Mouse (Mus musculus) monocyte, adult 5-6 weeks (primary cell): Measurements from ENCODE around the gene Cd27. TPM values are rescaled to one million over a fixed set of nuclear protein-coding genes. Genes with fewer than 3 reads are reported as not detected.
"Not testable (repeated sequence)": the region's sequence is repeated elsewhere in the genome, so short reads cannot be mapped to it uniquely, and the experiment has no call there.

Experiments used
- ATAC-seq: fragments of 153-309, 156-312 bp; replicated peaks from 2 replicates; pipeline ENCODE4 v1.8.0; 2017; ENCODE audit warnings: mild to moderate bottlenecking; ENCODE audit not compliant: low TSS enrichment, insufficient number of reproducible peaks, severe bottlenecking, poor library complexity, low FRiP score
- total RNA-seq: library from RNA; stranded (forward); fragments of 200-1000, 200-491, 200-594 nt; gene quantifications from 3 replicates; pipeline ENCODE4 v1.2.3, GENCODE M21; 2017

Cd27 gene
- total RNA-seq = 9.1 to 38.2 TPM (median 26.6 TPM) in 3 replicates

DNA sequence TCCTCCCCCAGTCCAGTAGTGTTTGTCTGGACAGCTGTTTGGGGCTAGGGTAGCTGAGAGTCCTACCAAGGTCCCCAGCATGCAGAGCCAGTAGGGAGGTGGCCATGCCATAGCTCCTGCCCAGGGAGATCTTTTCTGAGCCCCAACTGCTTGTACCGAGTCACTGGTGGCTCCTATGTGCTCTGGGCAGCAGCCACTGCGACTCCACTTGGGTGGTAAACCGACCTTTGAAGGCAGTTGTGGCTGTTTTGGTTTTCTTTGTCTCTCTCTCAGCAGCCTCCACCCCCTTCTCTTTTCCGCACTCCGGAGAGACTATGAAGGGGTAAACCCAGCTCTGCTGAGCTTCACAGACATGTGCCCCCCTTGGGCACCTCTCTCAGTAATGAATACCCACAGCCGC lies at the start of gene Cd27:
TSS of gene Cd27 (minus strand) at position 229 of the 400 bp plus-strand sequence.
- ATAC-seq = no peak

GRCm38 (mm10) chr6:125285890-125286289 lies 49.1 kb upstream of the Cd27 start, which contains the start of gene Tuba3a:
Gene Tuba3a (minus strand): TSS chr6:125286042.
- no peak for ATAC-seq

DNA sequence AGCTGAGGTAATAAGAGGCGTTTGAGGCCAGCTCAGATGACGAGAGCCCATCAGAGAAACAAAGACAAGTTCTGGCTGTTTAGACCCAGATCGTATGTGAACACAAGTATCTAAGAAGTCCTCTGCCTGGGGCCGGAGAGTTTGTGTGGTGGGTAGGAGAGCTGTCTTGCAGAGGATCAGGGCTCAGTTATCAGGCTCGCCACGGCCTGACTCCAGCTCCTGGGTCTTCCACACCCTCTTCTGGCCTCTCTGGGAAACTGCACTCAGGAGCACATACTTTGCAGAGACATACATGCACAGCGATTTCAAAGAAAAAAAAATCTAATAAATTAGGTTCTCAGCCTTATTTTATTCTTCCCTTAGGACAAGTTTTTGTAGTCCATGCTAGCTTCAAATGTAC lies 47.9 kb upstream of the Cd27 start:
- ATAC-seq = no peak

DNA sequence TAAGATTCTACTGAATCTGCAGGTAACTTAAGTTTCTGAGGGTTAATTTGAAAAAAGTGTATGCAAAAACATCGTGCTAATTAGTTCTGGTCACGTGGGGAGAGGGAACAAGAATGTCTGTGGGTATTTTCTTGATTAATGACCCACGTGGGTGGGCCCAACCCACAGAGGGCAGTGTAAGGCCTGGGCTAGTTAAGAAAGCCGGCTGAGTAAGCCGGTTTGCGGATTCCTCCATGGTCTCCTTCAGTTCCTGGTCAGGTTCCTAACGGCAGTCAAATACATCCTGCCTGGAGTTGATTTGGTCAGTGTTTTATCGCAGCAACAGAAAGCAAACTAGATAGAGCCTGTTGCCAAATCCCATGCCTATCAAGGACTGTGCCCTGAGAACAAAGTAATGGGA lies 47.4 kb upstream of the Cd27 start:
- ATAC-seq = no peak

- not testable (repeated sequence) for ATAC-seq
These were observed 45.9 kb upstream of the Cd27 start for GRCm38 (mm10) chr6:125282721-125283120.

GRCm38 (mm10) chr6:125279729-125280128 lies 42.9 kb upstream of the Cd27 start:
- ATAC-seq = peak; percentile 70

GRCm38 (mm10) chr6:125274841-125275563 lies 38.2 kb upstream of the Cd27 start:
- ATAC-seq = no peak

GRCm38 (mm10) chr6:125272228-125272785 lies 35.5 kb upstream of the Cd27 start:
- no peak for ATAC-seq

DNA sequence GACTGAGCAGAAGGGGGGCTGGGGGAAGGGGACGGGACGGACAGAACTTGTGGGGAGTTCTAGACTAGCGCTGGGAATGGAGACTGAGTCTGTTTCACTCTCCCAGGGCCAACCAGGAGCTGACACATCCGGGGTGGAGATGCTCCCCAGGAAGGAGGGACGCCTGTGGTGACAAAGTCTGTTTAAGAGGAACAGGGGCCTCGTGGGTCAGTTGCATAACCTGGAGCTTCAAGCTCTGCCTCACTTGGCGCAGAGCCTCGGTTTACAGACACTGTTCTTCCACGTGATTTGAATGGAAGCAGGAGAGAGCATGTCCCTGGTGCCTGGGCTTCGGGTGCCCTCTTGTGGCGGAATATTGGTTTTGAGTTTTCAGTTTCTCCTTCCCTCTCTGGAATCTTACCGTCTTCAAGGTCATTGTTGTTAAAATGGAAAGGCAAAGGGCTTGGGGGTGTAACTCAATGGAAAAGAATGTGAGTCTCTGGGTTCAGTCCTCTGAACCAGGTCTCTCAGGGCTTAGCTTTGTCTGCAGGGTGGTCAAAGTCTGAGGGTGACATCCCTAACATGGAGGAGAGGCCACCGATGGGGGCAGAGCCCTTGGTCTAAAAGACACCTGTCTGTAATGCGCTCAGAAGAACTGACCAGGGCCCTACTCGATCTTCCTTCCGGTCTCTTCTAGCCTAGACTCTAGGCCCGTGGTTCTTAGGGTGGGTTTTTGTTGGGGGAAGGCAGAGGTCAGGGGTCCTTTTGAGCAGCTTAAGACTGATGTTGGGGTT lies 34.8 kb upstream of the Cd27 start:
- ATAC-seq = peak; percentile 97

- ATAC-seq = no peak
These were observed 32.0 kb upstream of the Cd27 start for GRCm38 (mm10) chr6:125268799-125269198.

GRCm38 (mm10) chr6:125267469-125267868 lies 30.7 kb upstream of the Cd27 start:
- ATAC-seq = no peak

DNA sequence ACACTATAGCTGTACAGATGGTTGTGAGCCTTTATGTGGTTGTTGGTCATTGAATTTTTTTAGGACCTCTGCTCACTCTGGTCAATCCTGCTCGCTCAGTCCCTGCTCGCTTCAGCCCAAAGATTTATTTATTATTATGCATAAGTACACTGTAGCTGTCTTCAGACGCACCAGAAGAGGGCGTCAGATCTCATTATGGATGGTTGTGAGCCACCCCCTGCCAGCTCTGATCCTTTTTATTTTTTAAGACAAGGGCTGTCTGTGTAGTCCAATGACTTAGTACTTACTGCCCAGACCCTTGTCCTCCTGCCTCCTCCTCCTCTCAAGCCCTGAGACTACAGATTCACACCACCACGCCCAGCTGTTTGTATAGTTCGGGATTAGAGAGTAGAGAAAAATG lies 29.8 kb upstream of the Cd27 start:
- not testable (repeated sequence) for ATAC-seq

DNA sequence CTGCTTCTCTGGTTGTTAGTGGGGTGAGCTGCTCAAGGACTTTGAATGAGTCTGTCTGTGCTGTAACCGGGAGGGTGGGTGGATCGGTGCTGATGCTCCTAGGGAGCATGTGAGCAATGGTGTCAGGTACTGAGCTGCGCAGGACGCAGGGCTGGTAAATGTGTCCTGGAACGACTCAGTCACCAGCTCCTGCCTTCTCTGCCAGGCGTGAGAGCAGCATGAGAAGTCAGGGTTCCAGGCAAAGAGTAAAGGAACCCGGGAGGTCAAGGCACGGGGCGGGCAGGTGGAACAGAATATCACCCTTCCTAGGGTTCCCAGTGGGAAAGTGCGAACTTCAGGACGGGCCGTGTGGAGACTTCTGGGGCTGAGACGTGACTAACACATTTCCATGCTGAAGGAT lies 29.3 kb upstream of the Cd27 start:
- no peak for ATAC-seq

GRCm38 (mm10) chr6:125265239-125265638 lies 28.4 kb upstream of the Cd27 start:
- ATAC-seq = peak; percentile 85

- ATAC-seq = no peak
These were observed 27.4 kb upstream of the Cd27 start for GRCm38 (mm10) chr6:125264219-125264618.

GRCm38 (mm10) chr6:125260006-125260555 lies 23.3 kb upstream of the Cd27 start:
- ATAC-seq = no peak

GRCm38 (mm10) chr6:125256222-125256966 lies 19.6 kb upstream of the Cd27 start:
- peak; percentile 72 for ATAC-seq

GRCm38 (mm10) chr6:125255516-125256044 lies 18.8 kb upstream of the Cd27 start:
- no peak for ATAC-seq
